Mouse (Mus musculus) hindbrain, embryonic 12.5 days (tissue): ENCODE results near the gene Baiap2. TPM values are rescaled to one million over a fixed set of nuclear protein-coding genes. Genes with fewer than 3 reads are reported as not detected.
A peak's percentile ranks its signal among the peaks of the same experiment; 100 is the strongest.

Source experiments
- ATAC-seq: fragments of 200-750 bp; cut with Nextera tagmentation; 2 replicates; pipeline ENCODE4 v1.8.0; 2017; ENCODE audit warnings: moderate TSS enrichment; ENCODE audit not compliant: low FRiP score
- H3K27ac ChIP-seq: fragments of 300-500 bp; sonication (generic); 2 replicates; pipeline ENCODE4 v1.5.1; 2016; ENCODE audit warnings: mild to moderate bottlenecking
- H3K27me3 ChIP-seq: fragments of 300-500 bp; sonication (generic); 2 replicates; pipeline ENCODE4 v1.6.1; 2016; ENCODE audit warnings: mild to moderate bottlenecking
- H3K36me3 ChIP-seq: fragments of 300-500 bp; sonication (generic); 2 replicates; pipeline ENCODE4 v1.6.1; 2016; ENCODE audit warnings: mild to moderate bottlenecking
- H3K4me1 ChIP-seq: fragments of 300-500 bp; sonication (generic); 2 replicates; pipeline ENCODE4 v1.6.1; 2016
- H3K4me2 ChIP-seq: fragments of 300-500 bp; sonication (generic); replicated peaks from 2 replicates; pipeline ENCODE4 v1.6.1; 2016; ENCODE audit warnings: mild to moderate bottlenecking
- H3K4me3 ChIP-seq: fragments of 300-500 bp; sonication (generic); 2 replicates; pipeline ENCODE4 v1.5.1; 2016; ENCODE audit warnings: mild to moderate bottlenecking
- H3K9ac ChIP-seq: fragments of 300-500 bp; sonication (generic); 2 replicates; pipeline ENCODE4 v1.6.1; 2016; ENCODE audit warnings: mild to moderate bottlenecking, moderate library complexity
- H3K9me3 ChIP-seq: fragments of 300-500 bp; sonication (generic); replicated peaks from 2 replicates; pipeline ENCODE4 v1.6.1; 2016; ENCODE audit warnings: mild to moderate bottlenecking
- WGBS: fragments of 180-500 bp; shearing (Covaris S2); methylation state at CpG from one replicate; pipeline ENCODE4 v1.1.7; 2016; 5-methylcytosine and 5-hydroxymethylcytosine counted together
- polyA plus RNA-seq: library from polyadenylated mRNA; unstranded; fragments of >200 nt; fragmentation: Nextera tagmentation; extraction: Ambion mirVana; gene quantifications from 2 replicates; pipeline ENCODE4 v1.2.1, GENCODE M21; 2016

The Baiap2 gene
- polyA plus RNA-seq, result 10.6 TPM in 2 replicates

DNA sequence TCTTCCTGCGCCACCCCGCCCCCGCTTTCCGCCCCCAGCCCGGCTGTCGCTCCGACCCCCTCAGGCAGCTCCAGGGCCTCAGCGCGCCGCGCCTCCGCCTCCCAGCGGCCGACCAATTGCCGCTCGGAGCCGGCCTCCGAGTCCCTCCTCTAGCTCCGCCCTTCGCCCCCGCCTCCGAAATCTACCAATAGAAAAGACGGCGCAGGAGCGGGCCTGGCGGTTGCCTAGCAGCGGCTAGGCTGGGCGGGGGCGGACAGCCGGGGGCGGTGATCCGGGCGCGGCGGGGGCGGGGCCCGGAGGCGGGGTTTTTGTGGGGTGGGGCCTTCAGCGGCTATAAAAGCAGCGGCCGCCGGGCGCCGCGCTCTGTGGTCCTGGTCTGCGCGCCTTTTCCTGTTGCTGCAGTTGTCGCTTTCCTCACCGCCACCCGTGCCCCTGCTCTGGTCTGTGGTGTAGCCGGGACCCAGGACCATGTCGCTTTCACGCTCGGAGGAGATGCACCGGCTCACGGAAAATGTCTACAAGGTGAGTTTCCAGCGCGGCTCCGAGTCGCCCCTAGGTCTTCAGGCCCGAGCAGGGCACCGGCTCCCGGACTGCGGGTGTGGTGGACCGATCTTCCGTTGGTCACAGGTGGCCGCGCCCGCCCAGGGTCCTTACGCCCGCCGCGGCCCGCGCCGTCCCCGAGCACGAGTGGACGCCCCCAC, at the start of gene Baiap2:
Gene Baiap2, plus strand, starts transcription at position 37 of the 701 bp plus-strand sequence.
- Histone ChIP-seq H3K4me3 (peak within 1 kb of the TSS; percentile 69), H3K4me2 (peak within 1 kb of the TSS; percentile 84), H3K27ac (peak within 1 kb of the TSS; percentile 74; the same call in 1 of the 2 replicates), H3K9me3 (no peaks in the 10 kb centered on the region), H3K9ac (peak within 1 kb of the TSS; percentile 62), H3K27me3 (peaks cover 21% of the 10 kb centered on the region), H3K36me3 (no peaks in the 10 kb centered on the region), H3K4me1 (peaks cover 48% of the 10 kb centered on the region)
- peak; percentile 96 for ATAC-seq
- under 1% methylated on average over 74 of the region's 79 CpGs for WGBS

- H3K36me3 ChIP-seq, result peaks cover 59% of the 10 kb centered on the region
- H3K27me3 ChIP-seq, result no peaks in the 10 kb centered on the region
- H3K9ac ChIP-seq, result no peak overlapping the region
- H3K4me1 ChIP-seq, result peaks cover 17% of the 10 kb centered on the region; the same call in 1 of the 2 replicates
- no peak overlapping the region for H3K4me2 ChIP-seq
- no peak for ATAC-seq
- no peaks in the 10 kb centered on the region for H3K9me3 ChIP-seq
- WGBS, result 72% methylated on average over 10 of the region's 10 CpGs
- no peak overlapping the region for H3K4me3 ChIP-seq
- peak overlapping the region; percentile 70 for H3K27ac ChIP-seq
Measured at GRCm38 (mm10) chr11:119893667-119894236, 48.8 kb upstream of the Baiap2 start.

GRCm38 (mm10) chr11:119894634-119895033, 47.9 kb upstream of the Baiap2 start:
- no peak for ATAC-seq
- Histone ChIP-seq H3K4me3 (no peak overlapping the region), H3K4me2 (no peak overlapping the region), H3K4me1 (peaks cover 17% of the 10 kb centered on the region; the same call in 1 of the 2 replicates), H3K36me3 (peaks cover 54% of the 10 kb centered on the region), H3K9me3 (no peaks in the 10 kb centered on the region), H3K27me3 (no peaks in the 10 kb centered on the region), H3K9ac (no peak overlapping the region), H3K27ac (peak overlapping the region; percentile 70; the same call in 1 of the 2 replicates)
- 70% methylated on average over 6 of the region's 6 CpGs for WGBS

- 72% methylated on average over 9 of the region's 9 CpGs for WGBS
- Histone ChIP-seq H3K36me3 (peaks cover 36% of the 10 kb centered on the region), H3K4me2 (no peak overlapping the region), H3K27ac (peak overlapping the region; percentile 77), H3K4me1 (peaks cover 17% of the 10 kb centered on the region; the same call in 1 of the 2 replicates), H3K27me3 (no peaks in the 10 kb centered on the region), H3K4me3 (no peak overlapping the region), H3K9ac (no peak overlapping the region), H3K9me3 (no peaks in the 10 kb centered on the region)
- ATAC-seq, result peak; percentile 81
Measured at GRCm38 (mm10) chr11:119897041-119897440, 45.5 kb upstream of the Baiap2 start.

DNA sequence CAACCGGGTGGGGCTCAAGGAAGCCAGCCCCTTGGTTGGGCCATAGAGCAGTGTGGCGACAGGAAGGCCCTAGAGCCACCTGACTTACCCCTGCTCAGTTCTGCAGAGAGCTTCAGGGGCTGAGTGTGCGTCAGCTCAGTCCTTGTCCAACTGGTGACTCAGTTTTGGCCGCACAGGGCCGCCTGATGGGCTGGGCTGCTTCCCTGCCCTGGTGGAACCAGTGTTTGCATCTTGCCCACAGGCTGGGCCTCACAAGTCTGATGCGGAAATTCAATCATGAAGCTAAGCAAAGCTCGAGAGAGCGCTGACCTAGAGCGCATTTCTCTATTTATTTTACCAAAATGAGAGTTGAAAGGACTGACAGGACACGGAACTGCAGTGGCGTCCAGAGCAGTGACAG, 43.6 kb upstream of the Baiap2 start:
- Histone ChIP-seq H3K9me3 (no peaks in the 10 kb centered on the region), H3K9ac (no peak overlapping the region), H3K27me3 (no peaks in the 10 kb centered on the region), H3K4me2 (no peak overlapping the region), H3K27ac (no peak overlapping the region), H3K4me1 (peaks cover 17% of the 10 kb centered on the region; the same call in 1 of the 2 replicates), H3K4me3 (no peak overlapping the region), H3K36me3 (peaks cover 27% of the 10 kb centered on the region)
- ATAC-seq, result no peak
- 71% methylated on average over 11 of the region's 11 CpGs for WGBS

- Histone ChIP-seq H3K4me2 (no peak overlapping the region), H3K4me1 (peaks cover 16% of the 10 kb centered on the region; the same call in 1 of the 2 replicates), H3K36me3 (peaks cover 20% of the 10 kb centered on the region), H3K9ac (no peak overlapping the region), H3K9me3 (no peaks in the 10 kb centered on the region), H3K4me3 (no peak overlapping the region), H3K27me3 (no peaks in the 10 kb centered on the region), H3K27ac (no peak overlapping the region)
- no peak for ATAC-seq
- 81% methylated on average over 4 of the region's 4 CpGs for WGBS
Measured at GRCm38 (mm10) chr11:119901174-119901573, 41.4 kb upstream of the Baiap2 start.

DNA sequence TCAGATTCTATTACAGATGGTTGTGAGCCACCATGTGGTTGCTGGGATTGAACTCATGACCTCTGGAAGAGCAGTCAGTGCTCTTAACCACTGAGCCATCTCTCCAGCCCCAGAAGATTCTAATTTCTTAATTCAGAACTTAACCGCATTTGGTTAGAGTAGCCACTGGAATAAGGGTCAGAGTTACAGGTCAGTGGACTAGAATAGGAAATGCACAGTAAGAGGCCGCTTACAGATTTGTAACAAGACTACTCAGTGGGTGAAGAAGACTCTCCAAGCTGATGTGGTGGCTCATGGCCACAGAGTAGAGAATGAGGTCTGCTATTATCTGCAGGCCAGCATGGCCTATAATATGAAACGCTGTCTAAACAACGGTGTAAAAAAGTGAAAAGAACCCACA, 39.7 kb upstream of the Baiap2 start:
- WGBS, result 73% methylated on average over 4 of the region's 4 CpGs
- Histone ChIP-seq H3K4me2 (no peak overlapping the region), H3K4me3 (no peak overlapping the region), H3K9me3 (no peaks in the 10 kb centered on the region), H3K4me1 (peaks cover 7% of the 10 kb centered on the region; the same call in 1 of the 2 replicates), H3K36me3 (peaks cover 12% of the 10 kb centered on the region), H3K27me3 (no peaks in the 10 kb centered on the region), H3K27ac (no peak overlapping the region), H3K9ac (no peak overlapping the region)
- ATAC-seq, result no peak

DNA sequence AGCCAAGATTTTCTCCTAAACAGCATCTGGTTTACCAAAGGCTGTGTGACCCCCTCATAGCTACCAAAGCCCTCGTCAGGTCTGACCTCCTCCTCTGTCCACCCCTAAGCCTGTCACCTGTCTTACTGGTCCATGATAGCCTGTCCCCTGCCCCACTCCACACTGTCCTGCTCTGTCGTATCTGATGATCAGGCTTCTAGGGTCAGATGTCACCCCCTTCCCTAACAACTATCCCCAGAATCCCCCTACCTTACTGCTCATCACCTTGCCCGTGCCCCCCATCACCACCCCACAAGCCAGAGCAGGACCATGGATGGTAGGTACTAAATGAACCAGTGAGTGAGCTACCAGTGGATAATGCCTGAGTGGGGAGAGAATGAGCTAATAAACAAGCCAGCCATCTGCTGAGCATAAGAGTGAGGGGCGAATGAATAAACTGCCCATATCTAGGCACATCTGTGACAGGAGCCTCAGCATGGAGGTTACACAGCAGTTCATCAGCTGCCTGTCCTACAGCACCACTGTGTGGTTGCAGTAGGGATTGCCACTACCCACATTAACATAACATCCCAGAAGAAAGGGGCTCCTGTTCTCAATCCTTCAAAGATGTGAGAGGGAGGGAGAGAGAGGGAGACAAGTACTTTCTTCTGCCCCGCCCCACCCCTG, 37.8 kb upstream of the Baiap2 start:
- Histone ChIP-seq H3K4me3 (no peak overlapping the region), H3K36me3 (no peaks in the 10 kb centered on the region), H3K27ac (no peak overlapping the region), H3K4me2 (no peak overlapping the region), H3K9ac (no peak overlapping the region), H3K27me3 (no peaks in the 10 kb centered on the region), H3K9me3 (no peaks in the 10 kb centered on the region), H3K4me1 (peaks cover 7% of the 10 kb centered on the region; the same call in 1 of the 2 replicates)
- 38% methylated on average over 5 of the region's 5 CpGs for WGBS
- ATAC-seq, result peak; percentile 76

DNA sequence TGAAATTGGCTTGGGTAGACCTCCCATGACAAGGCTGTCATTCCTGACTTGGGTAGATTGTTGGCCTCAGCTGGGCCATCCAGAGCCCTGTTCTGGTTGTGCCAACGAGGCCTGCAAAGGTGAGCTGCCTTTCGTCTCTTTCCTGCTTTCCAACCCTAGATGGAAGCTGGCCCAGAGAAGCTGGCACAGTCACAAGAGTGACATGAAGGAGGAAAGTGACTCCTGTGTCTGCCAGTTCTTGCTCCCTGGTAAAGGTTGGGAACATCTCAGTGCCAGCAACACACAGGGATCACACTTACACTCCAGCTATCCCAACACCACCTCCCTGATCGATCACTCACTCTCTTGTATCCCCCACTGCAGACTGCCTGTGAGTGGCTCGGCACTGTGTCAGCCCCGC, 36.8 kb upstream of the Baiap2 start:
- H3K27me3 ChIP-seq, result no peaks in the 10 kb centered on the region
- ATAC-seq, result no peak
- H3K4me2 ChIP-seq, result no peak overlapping the region
- H3K4me3 ChIP-seq, result no peak overlapping the region
- 83% methylated on average over 5 of the region's 5 CpGs for WGBS
- H3K4me1 ChIP-seq, result peaks cover 7% of the 10 kb centered on the region; the same call in 1 of the 2 replicates
- no peak overlapping the region for H3K9ac ChIP-seq
- no peaks in the 10 kb centered on the region for H3K36me3 ChIP-seq
- H3K27ac ChIP-seq, result no peak overlapping the region
- no peaks in the 10 kb centered on the region for H3K9me3 ChIP-seq

- no peak overlapping the region for H3K27ac ChIP-seq
- whole genome bisulfite sequencing, result 41% methylated on average over 7 of the region's 7 CpGs
- no peaks in the 10 kb centered on the region for H3K27me3 ChIP-seq
- H3K9me3 ChIP-seq, result no peaks in the 10 kb centered on the region
- H3K4me3 ChIP-seq, result no peak overlapping the region
- no peak overlapping the region for H3K4me2 ChIP-seq
- peaks cover 7% of the 10 kb centered on the region; the same call in 1 of the 2 replicates for H3K4me1 ChIP-seq
- ATAC-seq, result no peak
- H3K36me3 ChIP-seq, result no peaks in the 10 kb centered on the region
- H3K9ac ChIP-seq, result 0 out of 2 replicates have a peak overlapping the region, but pooled peaks have one; percentile 8
Measured at GRCm38 (mm10) chr11:119907006-119907650, 35.4 kb upstream of the Baiap2 start.

GRCm38 (mm10) chr11:119907711-119908110, 34.9 kb upstream of the Baiap2 start:
- Histone ChIP-seq H3K27me3 (no peaks in the 10 kb centered on the region), H3K36me3 (no peaks in the 10 kb centered on the region), H3K9me3 (no peaks in the 10 kb centered on the region), H3K4me1 (peaks cover 11% of the 10 kb centered on the region), H3K9ac (0 out of 2 replicates have a peak overlapping the region, but pooled peaks have one; percentile 8), H3K4me2 (no peak overlapping the region), H3K27ac (no peak overlapping the region), H3K4me3 (no peak overlapping the region)
- ATAC-seq, result no peak
- WGBS, result 46% methylated on average over 7 of the region's 7 CpGs

DNA sequence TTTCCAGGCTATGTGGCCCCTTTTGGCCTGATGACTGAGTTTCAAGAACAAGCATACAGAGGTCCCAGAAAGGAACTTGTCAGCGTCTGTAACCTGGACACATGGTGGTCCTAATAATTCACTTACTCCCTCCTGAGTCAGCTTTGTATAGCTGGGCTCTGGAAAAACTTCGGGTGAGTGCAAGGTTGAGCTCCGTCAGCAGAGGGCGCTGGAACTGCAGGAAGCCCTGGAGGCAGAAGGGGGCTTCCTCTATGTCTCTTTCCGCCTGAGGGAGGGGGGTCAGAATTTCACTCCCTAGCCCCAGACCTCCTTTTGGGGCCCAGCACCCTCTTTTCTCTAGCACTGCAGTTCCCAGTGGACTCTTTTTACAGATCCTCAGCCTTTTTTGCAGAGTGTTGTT, 33.1 kb upstream of the Baiap2 start:
- Histone ChIP-seq H3K4me2 (peak overlapping the region; percentile 17; the same call in 1 of the 2 replicates), H3K4me3 (no peak overlapping the region), H3K27me3 (no peaks in the 10 kb centered on the region), H3K9me3 (no peaks in the 10 kb centered on the region), H3K36me3 (no peaks in the 10 kb centered on the region), H3K4me1 (peaks cover 21% of the 10 kb centered on the region), H3K9ac (no peak overlapping the region), H3K27ac (no peak overlapping the region)
- 3% methylated on average over 5 of the region's 5 CpGs for WGBS
- ATAC-seq, result no peak
